Mouse (Mus musculus): ENCODE measurements at regions not wholly inside any gene's neighbourhood (a gene's known extent, or its start where the extent isn't known, plus 50 kb on each side); places are given as distances from the start of the nearest gene placed in this dataset.

GRCm38 (mm10) chr6:135493983-135494382 lies 131.6 kb downstream of the Emp1 start:
- no peak for TF ChIP-seq GABPA (IDR thresholded peaks at IDR 0.05; ENCODE audit: low read depth, low read length)
- no peak for TF ChIP-seq KAT2A (conservative IDR thresholded peaks at IDR 0.05; ENCODE audit: low read depth, low read length)
- no peak for TF ChIP-seq POLR2A (IDR thresholded peaks at IDR 0.05; ENCODE audit: control insufficient read depth in 1 of 2, insufficient read depth in 1 of 2, low read depth in 1 of 2, low read length in 2 of 2, poor library complexity in 1 of 2)
- TF ChIP-seq SMC3 (IDR thresholded peaks at IDR 0.05; ENCODE audit: low read depth, low read length) = no peak
- no peak for TF ChIP-seq GATA1 (IDR thresholded peaks at IDR 0.05; ENCODE audit: low read depth, low read length)
- TF ChIP-seq MYC (IDR thresholded peaks at IDR 0.05; ENCODE audit: low read depth, low read length) = no peak
- no peak for TF ChIP-seq CTCF (IDR thresholded peaks at IDR 0.05 in 2 of 3, conservative IDR thresholded peaks at IDR 0.05 in 1 of 3; ENCODE audit: control insufficient read depth in 1 of 3, insufficient read depth in 1 of 3, low read depth in 2 of 3, low read length in 3 of 3, poor library complexity in 1 of 3, severe bottlenecking in 1 of 3)
- no peak for TF ChIP-seq ZC3H11A (IDR thresholded peaks at IDR 0.05; ENCODE audit: low read depth, low read length)
- TF ChIP-seq POLR2AphosphoS2 (IDR thresholded peaks at IDR 0.05; ENCODE audit: low read length) = no peak

All from MEL (cell line).